Mouse (Mus musculus): ENCODE results near the gene Uqcc3.
"Not testable (repeated sequence)": the region's sequence is repeated elsewhere in the genome, so short reads cannot be mapped to it uniquely, and the experiment has no call there.

Gene Uqcc3

DNA sequence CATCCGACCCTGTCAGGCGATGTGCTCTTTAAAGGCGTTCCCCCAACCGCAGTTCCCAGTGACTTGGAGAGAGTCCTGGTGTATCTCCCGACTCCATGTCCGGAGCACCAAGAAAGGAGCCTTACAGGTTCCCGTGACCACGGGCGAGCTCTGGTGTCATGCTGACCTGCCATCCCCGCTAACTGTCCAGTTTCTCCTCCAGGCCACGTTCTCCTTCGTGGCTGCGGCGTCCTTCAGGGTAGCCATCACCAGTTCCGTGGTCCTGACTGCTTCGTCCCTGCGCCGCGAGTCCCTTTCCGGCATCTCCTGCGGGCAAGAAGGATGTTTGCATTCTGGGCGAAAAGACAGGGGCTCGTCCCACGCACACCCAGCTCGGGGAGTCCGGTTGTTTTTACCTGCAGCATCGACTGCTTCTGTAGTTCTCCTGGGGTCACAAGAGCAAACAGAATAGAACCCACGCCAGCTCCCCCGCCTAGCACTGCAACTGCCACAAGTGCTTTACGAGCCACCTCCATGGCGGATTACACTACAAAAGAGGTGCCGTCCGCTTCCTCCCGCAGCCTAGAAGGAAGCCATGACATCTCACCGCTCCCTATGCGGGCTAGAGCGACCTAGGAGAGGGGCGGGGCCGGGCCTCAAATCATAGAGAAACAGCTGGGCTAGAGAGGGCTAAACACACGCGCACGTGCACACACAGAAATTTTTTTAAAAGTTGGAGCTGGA, at the start of gene Uqcc3:
Gene Uqcc3 (minus strand): TSS at position 613 of the 723 bp plus-strand sequence.
- DNase-seq (ENCODE audit: low spot score in 2 of 2): peak; percentile 83 to 87

DNA sequence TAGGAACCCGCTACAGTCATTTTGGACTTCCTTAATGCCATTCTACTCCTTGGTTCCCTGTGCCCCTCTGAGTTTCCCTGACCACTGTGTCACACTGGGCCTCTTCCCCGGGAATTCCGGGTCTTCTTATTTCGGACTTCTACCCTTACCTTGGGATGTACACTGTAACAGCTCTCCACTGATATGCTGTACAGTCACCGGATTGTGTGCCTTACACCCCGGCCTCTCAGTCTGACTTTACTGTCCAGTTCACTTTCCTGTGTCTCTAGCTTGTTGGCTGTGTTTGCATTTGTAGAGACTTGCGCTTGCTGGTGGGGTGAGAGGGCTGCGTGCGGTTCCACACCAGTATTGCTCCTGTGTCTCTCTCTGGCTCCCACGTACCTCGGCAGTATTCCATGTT, 49.4 kb upstream of the Uqcc3 start:
- DNase-seq (ENCODE audit: low spot score in 2 of 2): no peak

DNA sequence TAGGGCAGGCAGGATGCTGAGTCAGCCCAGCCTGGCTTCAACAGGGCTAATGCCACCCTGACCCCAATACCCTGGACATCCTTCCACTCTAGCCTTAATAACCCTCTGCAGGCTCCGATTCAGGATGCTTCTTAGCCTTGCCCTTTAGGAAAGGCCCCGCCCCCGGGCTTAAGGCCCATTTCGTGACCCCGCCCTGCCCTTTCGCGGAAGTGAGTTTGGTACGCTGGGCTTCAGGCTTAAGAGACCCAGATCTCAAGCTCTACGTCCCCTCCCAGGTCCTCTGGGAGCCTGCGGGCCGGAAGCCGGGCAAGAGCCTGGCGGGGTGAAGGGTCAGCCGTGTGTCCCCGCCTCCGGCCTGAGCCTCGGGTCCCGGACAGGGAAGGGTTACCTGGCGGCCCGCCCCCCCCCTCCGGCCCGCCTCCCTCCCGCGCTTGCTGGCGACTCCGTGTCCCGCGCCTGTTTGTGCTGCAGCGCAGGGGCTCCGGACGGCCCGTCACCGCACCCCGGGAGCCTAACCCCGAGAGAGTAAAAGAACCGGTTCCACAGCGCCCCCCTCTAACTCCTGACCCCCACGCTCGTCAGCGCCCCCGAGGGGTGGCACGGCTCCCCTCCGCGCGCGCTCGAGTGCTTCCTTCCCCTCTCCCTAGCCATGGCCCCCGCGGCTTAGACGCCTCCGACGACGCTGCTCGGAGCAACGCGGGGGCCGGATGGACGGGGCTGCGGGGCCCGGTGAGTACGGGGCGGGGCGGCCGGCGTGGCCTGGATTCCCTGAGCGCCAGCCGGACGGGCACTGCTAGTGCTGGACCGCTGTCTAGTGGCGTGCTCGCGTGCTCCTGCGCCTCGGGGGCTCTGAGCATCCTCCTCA, 48.7 kb upstream of the Uqcc3 start, which contains the start of the genes Rom1 and Eml3:
Gene Rom1 (minus strand): TSS at position 133 of the 865 bp plus-strand sequence.
Gene Eml3 (plus strand): TSS at position 329 of the 865 bp plus-strand sequence.
- DNase-seq (ENCODE audit: low spot score in 2 of 2): peak; percentile 77 to 82

DNA sequence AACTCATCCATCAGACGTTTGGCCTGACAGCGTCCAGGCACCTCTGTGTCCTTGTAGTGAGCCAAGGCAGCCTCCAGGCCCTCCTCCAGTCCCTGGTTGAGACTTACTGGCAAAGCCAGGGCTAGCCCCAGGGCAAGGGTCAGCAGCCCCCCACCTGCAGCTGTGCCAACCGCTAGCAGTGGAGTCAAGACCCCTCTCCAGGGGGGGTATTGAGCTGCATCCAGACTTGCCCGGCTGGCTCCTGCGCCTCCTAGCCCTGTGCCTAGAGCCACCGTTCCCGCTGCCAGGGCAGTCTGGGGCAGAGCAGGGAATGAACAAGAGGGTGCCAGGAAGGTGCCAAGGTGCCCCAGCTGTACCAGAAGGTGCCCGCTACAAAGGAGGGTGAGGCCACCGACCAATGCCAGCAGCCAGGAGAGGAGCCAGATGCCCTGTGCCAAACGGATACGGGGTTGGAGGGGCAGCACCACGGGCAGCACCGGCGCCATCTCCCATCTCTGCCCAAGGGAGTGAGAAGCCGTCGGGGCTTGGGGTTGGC, 48.0 kb upstream of the Uqcc3 start:
- no peak for DNase-seq (ENCODE audit: low spot score in 2 of 2)

DNA sequence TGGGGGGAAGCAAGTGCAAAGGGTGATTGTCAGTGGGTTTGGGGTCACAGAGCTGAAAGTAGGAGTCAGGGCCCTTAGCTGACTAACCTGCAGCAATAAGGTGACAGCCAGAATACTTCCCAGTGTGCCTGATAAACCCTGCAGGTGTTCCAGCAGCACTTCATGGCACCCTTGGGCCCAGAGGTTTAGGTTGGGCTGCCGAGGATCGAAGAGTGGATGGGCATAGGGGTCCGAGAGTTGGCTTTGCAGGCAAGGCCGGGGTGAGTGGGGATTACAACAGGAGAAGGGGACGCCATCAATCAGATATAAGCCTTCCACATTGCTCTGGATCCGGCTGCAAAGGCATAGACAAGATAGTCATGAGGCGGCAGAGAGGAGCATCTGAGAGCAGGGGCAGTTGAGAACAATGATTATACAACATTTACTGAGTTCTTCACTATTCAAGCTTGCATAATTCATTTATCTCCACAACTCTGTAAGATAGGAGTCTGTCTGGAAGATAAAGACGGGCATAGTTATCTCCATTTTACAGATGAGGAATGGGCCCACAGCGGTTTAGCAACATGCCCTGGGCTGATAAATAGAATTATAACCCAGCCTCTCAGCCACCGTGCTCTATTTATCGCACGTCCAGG, 47.3 kb upstream of the Uqcc3 start:
- no peak for DNase-seq (ENCODE audit: low spot score in 2 of 2)

DNA sequence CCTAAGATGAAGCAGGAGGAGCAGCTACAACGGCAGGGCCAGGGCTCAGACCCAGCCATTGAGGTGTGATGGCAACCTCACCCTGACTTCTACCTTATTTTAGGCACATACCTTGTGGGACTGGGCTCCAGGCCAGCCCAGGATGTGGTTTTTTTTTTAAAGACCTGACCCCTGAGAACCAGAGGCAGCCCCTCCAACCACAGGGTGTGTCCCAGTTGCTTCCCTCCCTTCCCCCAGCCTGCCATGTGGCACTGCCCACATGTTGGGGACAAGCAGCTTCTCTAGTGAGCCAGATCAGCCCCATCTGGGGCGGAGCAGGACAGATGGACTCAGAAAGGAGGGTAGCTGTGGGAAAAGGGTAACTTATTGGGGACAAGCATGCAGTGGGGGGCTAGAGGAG, 46.0 kb upstream of the Uqcc3 start:
- DNase-seq (ENCODE audit: low spot score in 2 of 2): no peak

DNA sequence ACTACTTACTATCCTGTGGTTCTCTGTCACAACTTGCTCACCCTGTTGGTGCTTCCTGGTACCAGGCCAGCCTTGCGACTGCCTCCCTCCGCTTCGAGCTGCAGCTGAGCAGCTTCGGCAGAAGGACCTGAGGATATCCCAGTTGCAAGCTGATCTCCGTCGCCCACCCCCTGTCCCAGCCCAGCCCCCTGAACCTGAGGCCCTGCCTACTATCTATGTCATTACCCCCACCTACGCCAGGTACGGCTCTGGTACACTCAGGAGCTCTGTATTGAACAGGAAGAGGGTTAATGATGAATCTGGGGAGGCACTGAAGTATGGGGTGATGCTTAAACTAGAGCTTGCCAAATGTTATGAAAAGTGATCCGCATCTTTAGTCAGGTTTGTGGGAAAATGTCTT, 41.0 kb upstream of the Uqcc3 start:
- DNase-seq (ENCODE audit: low spot score in 2 of 2): no peak

DNA sequence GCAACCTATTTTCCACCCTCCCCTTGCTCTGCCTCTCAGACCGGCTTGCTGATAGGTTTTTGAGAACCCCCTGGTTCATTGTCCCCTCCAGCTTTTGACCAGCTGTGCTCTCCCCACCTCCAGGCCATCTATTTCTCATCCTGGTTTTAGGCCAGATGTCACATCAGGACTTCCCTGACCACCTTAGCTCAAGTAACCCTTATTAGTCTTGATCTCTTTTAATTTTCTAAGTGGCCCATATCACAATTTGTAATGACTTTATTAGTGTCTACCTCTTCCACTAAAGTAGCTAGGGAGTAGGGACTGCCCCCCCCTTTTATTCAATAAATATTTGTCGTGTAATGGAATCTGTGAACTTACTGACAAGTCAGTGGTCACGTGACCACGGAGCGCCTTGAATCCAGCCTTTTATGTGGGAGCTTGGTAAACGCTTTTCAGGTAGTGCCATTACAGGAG, 40.1 kb upstream of the Uqcc3 start:
- DNase-seq (ENCODE audit: low spot score in 2 of 2): no peak

DNA sequence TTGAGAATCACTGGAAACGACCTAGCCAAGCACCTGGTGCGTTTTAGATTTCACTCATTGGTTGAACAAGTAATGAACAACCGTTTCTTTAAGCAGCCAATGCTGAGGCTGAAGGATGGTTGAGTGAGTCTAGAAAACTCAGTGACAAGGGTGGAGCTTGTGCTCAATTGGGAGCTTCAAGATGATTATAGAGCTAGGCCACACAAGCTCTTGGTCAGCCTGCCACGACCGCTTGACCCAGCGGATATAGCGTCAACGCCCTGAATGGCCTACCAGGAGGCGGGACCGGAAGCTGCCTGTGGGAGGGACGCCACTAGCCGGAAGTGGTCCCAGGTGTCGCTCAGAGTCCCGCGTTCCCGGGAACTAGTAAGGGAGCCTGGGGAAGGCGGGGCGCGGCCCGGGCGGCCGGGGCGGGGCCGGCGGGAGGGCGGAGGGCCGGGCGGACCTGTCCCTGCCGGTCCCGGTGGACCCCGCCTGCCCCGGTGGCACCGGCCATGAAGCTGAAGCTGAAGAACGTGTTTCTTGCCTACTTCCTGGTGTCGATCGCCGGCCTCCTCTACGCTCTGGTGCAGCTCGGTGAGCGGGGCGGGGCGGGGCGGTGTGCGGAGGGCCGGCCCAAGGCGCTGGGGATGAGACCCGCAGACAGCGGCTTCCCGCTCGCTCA, 39.5 kb upstream of the Uqcc3 start, which contains the start of gene B3gat3:
Gene B3gat3 (plus strand): TSS at position 302 of the 664 bp plus-strand sequence.
- DNase-seq (ENCODE audit: low spot score in 2 of 2): peak; percentile 76 to 85

DNA sequence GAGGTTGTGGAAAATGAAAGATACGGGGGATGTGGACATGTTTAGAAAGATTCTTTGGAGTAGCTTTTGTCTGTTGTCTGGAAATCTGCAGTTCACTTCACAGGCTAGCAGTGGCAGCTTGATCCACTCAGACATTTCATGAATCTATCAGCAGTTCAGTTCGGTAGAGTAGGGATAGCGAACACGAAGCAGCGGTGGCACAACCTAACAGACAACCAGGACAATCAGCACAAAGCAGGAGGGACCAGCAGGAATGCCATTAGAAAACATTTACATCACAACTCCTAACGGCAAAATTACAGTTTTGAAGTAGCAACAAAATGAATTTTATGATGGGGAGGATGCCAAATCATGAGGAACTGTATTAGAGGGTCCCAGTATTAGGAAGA, 39.0 kb upstream of the Uqcc3 start:
- DNase-seq (ENCODE audit: low spot score in 2 of 2): no peak

DNA sequence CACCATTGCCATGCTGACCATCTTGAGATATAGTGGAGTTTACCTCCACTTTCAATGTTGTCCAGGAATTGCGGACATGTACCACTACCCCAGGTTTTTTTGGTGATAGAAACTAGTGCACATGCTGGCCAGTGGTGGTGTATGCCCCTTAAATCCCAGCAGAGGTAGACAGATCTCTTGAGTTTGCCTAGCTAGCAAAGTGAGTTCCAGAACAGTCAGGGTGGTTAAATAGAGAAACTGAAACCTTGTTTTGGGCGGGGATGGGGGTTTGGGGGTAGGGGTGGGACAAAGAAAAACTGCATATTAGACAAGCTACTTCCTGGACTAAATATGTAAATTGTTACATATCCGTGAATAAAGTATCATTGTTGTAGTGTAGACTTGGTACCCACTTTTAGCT, 38.3 kb upstream of the Uqcc3 start:
- DNase-seq (ENCODE audit: low spot score in 2 of 2): no peak

DNA sequence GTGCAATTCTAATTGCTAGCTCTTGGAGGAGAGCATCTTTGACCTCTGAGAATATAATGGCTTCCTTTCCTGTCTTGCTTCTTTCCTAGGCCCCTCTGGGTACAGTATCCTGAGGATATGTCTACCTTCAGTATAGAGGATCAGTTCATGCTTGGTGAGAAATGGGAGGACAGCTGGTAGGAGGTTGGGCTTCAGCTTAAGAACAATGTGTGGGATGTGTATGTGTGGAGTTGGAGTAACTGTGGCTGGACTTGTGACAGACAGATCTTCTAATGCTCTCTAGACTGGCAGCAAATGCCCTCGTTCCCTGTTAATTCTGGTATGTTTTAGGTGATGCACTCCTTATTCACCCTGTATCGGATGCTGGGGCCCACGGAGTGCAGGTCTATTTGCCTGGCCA, 33.5 kb upstream of the Uqcc3 start:
- no peak for DNase-seq (ENCODE audit: low spot score in 2 of 2)

DNA sequence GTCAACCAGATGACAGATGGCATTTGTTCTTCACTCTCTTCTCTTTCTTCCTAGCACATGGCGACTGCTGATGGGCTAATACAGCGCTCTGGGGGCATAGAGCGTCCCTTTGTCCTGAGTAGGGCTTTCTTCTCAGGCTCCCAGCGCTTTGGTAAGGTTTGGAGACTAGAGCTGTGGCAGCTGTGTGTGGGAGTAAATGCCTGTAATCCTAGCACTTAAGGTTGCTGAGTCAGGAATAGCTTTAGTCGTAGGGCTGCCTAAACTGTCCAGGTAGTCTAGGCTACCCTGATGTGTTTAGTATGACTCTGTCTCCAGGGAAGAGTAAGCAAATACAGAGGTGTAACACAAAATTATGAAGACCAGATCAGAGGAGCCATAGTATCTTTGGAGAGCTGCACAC, 31.1 kb upstream of the Uqcc3 start:
- no peak for DNase-seq (ENCODE audit: low spot score in 2 of 2)

DNA sequence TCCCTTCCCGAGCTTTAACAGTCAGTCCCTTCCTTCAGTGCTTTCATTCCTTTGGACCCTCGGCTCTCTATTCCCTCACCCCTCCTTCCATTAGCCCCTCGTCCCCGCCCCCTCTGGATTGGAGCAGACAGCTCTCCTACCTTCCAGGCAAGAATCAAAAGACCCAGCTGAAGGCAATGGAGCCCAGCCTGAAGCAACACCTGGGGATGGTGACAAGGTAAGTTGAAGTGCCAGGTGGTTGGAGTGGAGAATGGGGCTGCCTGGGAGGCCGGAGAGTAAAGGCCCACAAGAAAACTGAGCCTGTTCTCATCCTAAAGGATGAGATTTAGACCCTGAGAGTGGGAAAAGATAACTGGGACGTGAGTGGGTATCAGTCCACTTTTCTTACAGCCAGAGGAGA, 27.8 kb upstream of the Uqcc3 start:
- no peak for DNase-seq (ENCODE audit: low spot score in 2 of 2)

DNA sequence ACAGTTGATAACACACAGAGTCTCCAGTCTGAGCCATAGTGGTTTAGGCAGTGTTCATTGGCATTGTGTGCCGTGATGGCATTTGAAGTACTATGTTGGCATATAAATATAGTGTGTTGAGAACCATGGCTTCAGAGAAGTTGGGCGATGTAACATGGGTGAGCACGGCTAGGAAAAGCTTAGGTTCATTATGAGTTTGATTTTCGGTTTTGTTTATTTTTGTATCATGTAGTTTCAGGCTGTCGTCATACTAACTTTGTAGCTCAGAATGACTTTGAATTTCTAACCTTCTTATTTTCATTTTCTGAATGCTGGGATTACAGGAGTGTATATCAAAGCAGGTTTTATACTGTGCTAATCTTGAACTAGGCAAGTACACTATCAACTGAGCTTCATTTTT, 22.7 kb upstream of the Uqcc3 start:
- no peak for DNase-seq (ENCODE audit: low spot score in 2 of 2)

DNA sequence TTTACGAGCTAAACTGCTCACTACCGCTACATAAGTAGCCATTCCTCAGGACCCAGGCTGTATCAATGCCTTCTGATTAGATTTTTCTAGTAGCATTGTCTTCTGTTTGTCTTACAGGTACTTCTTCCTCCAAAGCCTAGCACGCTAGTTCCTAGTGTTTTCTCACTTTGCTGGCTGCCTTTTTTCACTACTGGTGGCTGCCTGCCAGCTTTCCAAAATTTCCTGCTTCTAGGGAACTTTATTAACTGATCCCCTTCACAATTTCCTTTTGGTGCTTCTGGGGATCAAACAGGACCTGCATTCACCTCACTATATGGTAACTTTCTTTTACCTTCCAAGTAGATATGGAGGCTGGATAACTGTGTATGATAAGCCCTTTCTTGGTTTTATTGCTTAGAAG, 18.4 kb upstream of the Uqcc3 start:
- DNase-seq (ENCODE audit: low spot score in 2 of 2): no peak

DNA sequence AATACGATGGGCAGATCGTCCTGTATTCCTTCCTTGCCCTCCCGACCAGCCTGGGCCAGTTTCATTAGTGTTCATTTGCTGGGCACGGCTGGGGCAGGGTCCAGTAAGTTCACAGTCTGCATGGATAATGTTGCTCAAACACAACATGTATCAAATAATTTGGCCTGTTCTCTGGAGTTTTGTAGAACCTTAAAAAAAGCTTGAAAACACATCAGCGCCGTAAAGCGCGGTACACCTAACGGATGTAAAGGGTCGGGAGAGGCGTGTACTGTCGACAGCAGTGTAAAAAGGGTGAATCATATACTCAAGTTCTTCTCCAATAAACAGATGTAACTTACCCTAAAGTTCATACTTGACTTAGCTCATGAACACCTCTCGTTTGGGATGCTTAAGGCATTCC, 17.9 kb upstream of the Uqcc3 start:
- DNase-seq (ENCODE audit: low spot score in 2 of 2): no peak

DNA sequence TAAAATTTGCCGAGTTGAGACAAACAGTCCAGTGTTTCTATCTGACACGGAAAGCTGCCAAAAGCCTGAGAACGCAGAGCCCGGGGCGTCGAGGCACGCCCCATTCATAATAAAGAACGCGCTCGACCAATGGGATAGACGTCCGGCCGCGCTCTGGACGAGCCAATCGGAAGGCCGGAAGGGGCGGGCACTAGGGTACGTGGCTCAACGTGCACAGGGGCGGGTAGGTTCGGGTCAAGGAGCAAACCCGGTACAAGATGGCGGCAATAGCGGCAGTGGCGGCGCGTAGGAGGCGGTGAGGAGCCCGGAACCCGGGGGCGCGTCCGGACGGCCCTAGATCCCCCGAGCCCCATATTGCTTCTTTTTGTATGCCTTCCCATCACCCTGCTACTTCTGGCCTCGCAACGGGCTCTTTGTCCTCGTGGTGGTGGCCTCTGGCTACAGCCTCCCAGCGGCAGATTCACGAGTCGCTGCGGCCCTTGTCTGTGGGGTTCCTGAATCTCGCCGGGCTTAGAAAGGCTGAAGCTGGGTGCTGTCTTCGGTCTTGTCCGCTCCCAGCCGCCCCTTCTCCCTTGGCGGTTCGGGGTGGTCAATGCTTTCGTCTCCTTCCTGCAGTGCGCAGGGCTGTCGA, 17.3 kb upstream of the Uqcc3 start, which contains the start of gene Ganab:
Gene Ganab (plus strand): TSS at position 207 of the 631 bp plus-strand sequence.
- DNase-seq (ENCODE audit: low spot score in 2 of 2): peak; percentile 91 to 94

DNA sequence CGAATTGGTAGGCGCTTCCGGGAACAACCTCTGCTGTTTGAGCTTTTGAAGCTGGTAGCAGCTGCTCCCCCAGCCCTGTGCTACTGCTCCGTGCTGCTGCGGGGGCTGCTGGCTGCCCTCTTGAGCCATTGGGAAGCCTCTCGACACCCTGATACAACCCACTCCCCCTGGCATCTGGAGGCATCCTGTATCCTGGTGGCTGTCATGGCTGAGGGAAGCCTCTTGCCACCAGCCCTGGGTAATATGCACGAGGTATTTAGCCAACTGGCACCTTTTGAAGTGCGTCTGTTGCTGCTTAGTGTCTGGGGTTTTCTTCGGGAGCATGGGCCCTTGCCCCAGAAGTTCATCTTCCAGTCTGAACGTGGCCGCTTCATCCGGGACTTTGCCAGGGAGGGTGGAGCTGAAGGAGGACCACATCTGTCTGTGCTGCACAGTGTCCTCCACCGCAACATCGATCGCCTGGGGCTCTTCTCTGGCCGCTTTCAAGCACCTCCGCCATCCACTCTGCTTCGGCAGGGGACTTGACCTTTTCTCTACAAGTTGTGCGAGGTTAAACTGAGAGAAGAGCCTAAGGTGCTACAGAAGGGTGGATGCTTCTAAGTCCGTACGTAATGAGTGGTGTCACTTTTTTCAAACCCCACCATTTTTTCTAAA, 16.6 kb upstream of the Uqcc3 start:
- peak in 1 of 2 experiments; percentile 16 for DNase-seq (ENCODE audit: low spot score in 2 of 2)

DNA sequence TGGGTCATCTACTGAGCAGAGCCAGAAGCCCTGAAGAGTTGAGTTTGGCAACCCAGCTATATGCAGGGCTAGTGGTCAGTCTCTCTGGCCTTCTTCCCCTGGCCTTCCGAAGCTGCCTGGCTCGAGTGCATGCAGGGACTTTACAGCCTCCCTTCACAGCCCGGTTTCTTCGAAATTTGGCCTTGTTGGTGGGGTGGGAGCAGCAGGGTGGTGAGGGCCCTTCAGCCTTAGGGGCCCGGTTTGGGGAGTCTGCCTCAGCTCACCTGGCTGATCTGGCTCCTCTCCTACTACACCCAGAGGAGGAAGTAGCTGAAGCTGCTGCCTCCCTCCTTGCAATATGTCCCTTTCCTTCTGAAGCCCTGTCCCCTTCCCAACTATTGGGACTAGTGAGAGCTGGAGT, 15.5 kb upstream of the Uqcc3 start:
- not testable (repeated sequence) for DNase-seq (ENCODE audit: low spot score in 2 of 2)
